Mouse (Mus musculus): ENCODE data around the gene Krt24.

DNA sequence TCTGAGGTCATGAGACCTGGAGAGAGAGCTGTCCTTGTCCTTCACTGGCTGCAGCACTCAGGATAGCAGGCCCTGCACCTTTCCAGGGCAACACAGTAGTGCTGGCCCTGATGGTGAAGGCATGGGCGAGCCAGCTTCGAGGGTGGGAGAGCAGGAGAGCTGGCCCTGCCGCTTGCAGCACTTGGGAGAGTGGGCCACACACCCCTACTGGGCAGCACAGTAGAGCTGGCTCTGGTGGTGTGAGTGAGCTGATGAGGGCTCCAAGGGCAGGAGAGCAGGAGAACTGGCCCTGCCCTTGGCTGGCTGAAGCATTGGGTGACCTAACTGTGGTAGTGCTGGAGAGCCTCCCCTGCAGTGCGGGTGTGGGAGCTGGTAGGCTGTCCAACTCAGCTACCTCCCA is 12.3 kb downstream of the Krt24 start:
- TF ChIP-seq CTCF (IDR thresholded peaks at IDR 0.05; ENCODE audit: borderline replicate concordance, insufficient read depth, low read length) (no peak), POLR2A (IDR thresholded peaks at IDR 0.05; ENCODE audit: low read depth, low read length) (no peak)
